Mouse (Mus musculus) cerebral cortex, adult 2 months (tissue): ENCODE data around the gene Gm3250.

Source experiments
- WGBS: fragments of 180-500 bp; shearing (Covaris S2); methylation state at CpG from one replicate; pipeline ENCODE4 v1.1.7; 2018; 5-methylcytosine and 5-hydroxymethylcytosine counted together

Gene Gm3250

GRCm38 (mm10) chr10:77782442-77782841, at the start of gene Gm3250:
Gm3250 (minus strand) TSS chr10:77782542.
- 58% methylated on average over 1 of the region's 1 CpGs for WGBS

DNA sequence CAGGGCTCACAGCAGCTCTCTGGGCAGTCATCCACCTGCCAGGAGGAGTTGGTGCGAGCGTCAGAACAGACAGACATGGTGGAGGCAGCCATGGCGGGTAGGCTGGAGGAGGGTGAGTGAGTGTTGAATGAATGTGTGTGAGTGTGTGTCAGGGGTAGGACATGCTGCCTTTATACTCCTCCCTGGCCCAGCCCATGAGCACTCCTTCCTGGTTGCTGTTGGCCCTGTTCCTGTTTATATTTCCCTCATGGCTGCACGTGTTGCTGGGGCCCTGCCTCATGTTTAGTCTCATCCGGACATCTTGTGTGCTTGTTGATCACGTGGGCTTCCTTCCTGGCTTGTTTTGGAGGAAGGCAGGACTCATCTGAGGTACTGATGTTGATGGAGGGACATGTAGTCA, 44.6 kb upstream of the Gm3250 start, which contains the start of gene Krtap10-4:
Krtap10-4 (minus strand) TSS at position 145 of the 400 bp plus-strand sequence.
- WGBS = 40% methylated on average over 6 of the region's 6 CpGs

DNA sequence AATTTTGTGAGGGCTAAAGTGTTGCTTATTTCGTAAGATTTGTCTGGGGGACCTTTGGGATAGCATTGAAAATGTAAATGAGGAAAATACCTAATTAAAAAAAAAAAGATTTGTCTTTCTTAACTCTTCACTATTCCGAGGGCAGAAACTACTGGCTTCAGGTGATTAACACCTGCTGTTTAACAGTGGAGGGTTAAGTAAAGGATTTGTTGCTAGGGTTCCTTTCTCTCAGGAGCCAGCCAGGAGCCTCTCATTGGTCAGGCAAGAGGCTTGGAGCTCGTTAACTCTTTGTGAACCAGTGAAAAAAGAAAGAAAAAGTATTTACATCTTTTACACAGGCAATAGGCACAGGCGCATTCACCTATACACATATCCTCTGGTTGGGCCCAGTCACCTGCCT, 36.9 kb upstream of the Gm3250 start:
- 56% methylated on average over 4 of the region's 4 CpGs for WGBS

DNA sequence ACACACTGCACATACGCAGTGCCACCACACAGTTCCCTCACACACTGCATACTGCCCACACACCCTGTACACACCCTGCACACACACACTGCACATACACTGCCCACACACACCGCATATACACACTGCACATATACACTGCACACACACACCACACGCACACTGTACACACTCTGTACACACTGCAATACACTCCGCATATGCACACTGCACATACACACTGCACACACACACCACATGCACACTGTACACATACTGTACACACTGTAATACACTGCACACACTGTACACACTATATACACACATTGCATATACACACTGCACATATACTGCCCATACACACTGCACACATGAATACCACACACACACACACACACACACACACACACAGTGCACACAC, 36.2 kb upstream of the Gm3250 start:
- 91% methylated on average over 4 of the region's 4 CpGs for WGBS

DNA sequence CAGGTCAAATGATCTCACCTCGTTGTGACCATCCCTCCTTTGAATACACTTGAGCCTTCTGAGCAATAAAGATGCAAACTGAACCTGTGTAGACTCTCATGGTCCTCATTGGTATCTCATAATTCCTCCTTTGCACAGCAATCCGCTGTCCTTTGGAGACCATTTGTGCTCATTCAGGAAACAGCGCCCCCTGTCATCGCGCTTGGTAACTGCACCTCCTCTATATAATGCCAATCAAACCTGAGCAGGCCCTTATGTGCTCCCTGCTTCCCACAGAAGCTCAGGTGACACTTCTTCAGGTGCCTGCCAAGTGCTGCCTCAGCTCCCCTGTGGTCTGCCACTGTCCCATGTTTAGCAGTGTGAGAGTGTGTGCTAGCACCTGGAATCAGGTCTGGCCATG, 33.2 kb upstream of the Gm3250 start:
- WGBS = 41% methylated on average over 5 of the region's 5 CpGs

- 55% methylated on average over 4 of the region's 4 CpGs for WGBS
Observed at GRCm38 (mm10) chr10:77814382-77814781, 32.0 kb upstream of the Gm3250 start, which contains the start of gene Gm2696. Gm2696 (plus strand) TSS chr10:77814682.

GRCm38 (mm10) chr10:77811743-77812142, 29.4 kb upstream of the Gm3250 start, which contains the start of gene Gm9507:
Gm9507 (minus strand) TSS chr10:77811843.
- 69% methylated on average over 5 of the region's 5 CpGs for WGBS

GRCm38 (mm10) chr10:77804095-77804494, 21.8 kb upstream of the Gm3250 start:
- 81% methylated on average over 3 of the region's 3 CpGs for WGBS

DNA sequence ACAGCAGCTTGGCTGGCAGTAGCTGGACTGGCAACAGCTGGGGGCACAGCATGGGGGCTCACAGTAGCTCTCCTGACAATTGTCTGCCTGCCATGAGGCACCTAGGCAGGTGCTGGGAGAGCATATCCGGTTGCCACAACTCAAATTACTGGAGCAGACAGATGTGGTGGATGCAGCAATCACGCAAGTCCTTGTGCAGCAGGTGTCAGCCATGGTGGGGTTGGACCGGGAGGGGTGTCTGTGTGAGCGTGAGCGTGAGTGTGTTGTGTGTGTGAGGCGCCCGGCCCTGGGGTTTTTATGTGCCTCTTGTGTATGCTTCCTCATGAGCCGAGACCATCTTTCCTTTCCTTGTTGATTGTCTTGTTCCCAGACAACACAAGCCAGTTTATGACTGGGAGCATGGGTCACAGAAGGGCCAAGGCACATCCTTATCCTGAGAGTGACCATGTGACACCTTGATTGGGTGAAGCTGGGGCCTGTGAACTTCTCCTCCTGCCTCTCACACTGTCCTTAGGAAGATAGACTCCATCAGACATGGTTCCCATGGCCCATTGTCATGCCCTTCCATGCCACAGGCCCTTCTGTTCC, 16.7 kb upstream of the Gm3250 start, which contains the start of gene Gm19668:
Gm19668 (minus strand) TSS at position 213 of the 588 bp plus-strand sequence.
- WGBS = 75% methylated on average over 8 of the region's 8 CpGs

GRCm38 (mm10) chr10:77798164-77798920, 16.0 kb upstream of the Gm3250 start:
- 70% methylated on average over 3 of the region's 3 CpGs for WGBS

- WGBS = 63% methylated on average over 3 of the region's 3 CpGs
Observed at GRCm38 (mm10) chr10:77797677-77798076, 15.3 kb upstream of the Gm3250 start.

- 43% methylated on average over 2 of the region's 2 CpGs for WGBS
Observed at GRCm38 (mm10) chr10:77794976-77795375, 12.6 kb upstream of the Gm3250 start, which contains the start of gene Gm9639. Gm9639 (minus strand) TSS chr10:77795076.

- WGBS = 67% methylated on average over 2 of the region's 2 CpGs
Observed at GRCm38 (mm10) chr10:77788621-77789020, 6.3 kb upstream of the Gm3250 start.

- WGBS = 18% methylated on average over 1 of the region's 1 CpGs
Observed at GRCm38 (mm10) chr10:77787876-77788275, 5.5 kb upstream of the Gm3250 start, which contains the start of gene Gm7137. Gm7137 (minus strand) TSS chr10:77788200.

- WGBS = 78% methylated on average over 3 of the region's 3 CpGs
Observed at GRCm38 (mm10) chr10:77783396-77783795, 1.1 kb upstream of the Gm3250 start.

DNA sequence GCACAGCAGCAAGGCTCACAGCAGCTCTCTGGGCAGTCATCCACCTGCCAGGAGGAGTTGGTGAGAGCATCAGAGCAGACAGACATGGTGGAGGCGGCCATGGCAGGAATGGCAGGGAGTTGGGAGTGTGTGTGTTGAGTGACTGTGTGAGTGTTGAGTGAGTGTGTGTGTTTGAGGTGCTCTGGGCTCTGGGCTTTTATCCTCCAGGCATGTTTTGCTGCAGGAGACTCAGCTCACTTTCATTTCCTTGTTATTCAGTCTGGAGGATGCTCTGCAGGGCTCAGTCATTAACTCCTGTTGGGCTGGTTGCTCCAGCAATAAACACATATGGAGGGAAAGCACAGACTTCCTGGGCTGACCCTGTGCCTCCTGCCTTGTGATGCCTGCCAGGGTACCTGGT, 5.5 kb downstream of the Gm3250 start, which contains the start of gene Gm7138:
Gm7138 (minus strand) TSS at position 101 of the 400 bp plus-strand sequence.
- 46% methylated on average over 1 of the region's 1 CpGs for WGBS

DNA sequence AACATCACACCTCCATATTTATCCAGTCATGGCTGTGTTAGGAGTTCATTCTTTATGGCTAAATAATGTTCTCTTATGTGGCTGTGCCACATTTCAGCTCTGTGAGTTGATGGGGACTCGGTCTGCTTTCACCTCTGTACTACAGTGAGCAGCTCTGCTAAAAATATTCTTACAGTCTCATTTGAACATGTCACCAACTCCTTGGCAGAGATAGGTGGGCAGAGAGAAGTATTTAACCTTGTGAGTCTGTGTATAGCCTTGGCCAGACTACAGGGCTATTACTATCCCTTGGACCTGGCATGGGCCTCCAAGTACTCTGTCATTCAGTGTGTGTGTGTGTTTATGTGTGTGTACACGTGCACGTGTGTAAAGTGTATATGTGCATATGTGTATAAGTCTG, 10.2 kb downstream of the Gm3250 start:
- WGBS = 80% methylated on average over 3 of the region's 3 CpGs

GRCm38 (mm10) chr10:77771225-77771624, 11.1 kb downstream of the Gm3250 start, which contains the start of gene Gm3238:
Gm3238 (minus strand) TSS chr10:77771325.
- WGBS = 62% methylated on average over 1 of the region's 1 CpGs

DNA sequence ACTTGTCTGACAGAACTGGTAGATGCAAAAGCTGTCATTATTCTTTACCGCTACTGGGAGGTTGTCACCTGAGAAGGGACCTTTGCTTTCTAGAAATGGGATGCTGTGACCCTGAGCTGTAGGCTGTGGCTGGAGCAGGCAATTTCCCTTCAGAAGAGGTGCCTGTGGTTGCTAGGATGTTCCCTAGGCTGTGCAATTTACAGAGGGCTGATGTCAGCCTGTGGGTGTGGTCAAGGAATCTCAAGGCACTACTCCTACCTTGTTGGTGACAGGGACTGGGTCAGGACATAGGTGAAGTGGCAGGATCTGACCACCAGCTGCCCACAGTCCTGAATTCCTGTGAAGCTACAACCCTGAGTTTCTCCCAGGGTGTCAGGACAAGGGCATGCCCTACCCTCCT, 12.6 kb downstream of the Gm3250 start:
- 87% methylated on average over 1 of the region's 1 CpGs for WGBS

- no CpG with 5 or more reads among the region's 1 CpGs for WGBS
Observed at GRCm38 (mm10) chr10:77759582-77759981, 22.8 kb downstream of the Gm3250 start, which contains the start of gene Gm3233. Gm3233 (minus strand) TSS chr10:77759682.

DNA sequence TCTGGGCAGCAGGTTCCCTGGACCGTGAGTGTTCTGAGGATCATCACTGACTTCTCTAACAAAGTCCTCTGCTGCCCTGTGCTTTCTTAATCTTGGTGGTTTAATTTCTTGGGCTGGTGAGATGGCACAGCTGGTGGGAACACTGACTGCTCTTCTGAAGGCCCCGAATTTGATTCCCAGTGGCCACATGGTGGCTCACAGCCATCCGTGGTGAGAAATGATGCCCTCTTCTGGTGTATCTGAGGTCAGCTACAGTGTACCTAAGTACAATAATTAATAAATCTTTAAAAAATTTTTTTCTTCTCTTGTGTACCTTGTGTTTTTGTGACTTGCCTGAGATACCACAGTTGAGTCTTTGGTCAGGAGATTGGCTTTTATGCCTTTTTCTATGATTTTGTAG, 30.0 kb downstream of the Gm3250 start:
- WGBS = 63% methylated on average over 3 of the region's 3 CpGs

DNA sequence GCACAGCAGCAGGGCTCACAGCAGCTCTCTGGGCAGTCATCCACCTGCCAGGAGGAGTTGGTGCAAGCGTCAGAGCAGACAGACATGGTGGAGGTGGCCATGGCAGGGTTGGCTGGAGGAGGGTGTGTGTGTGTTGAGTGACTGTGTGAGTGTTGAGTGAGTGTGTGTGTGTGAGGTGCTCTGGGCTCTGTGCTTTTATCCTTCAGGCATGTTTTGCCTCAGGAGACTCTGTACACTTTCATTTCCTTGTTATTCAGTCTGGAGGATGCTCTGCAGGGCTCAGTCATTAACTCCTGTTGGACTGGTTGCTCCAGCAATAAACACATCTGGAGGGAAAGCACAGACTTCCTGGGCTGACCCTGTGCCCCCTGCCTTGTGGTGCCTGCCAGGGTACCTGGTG, 31.1 kb downstream of the Gm3250 start, which contains the start of gene Gm9736:
Gm9736 (minus strand) TSS at position 101 of the 400 bp plus-strand sequence.
- 7% methylated on average over 1 of the region's 1 CpGs for WGBS
